Mouse (Mus musculus): ENCODE data around the gene Rpl36a. TPM values are rescaled to one million over a fixed set of nuclear protein-coding genes. Genes with fewer than 3 reads are reported as not detected.
A peak's percentile ranks its signal among the peaks of the same experiment; 100 is the strongest.

Rpl36a gene
- polyA plus RNA-seq, 1 experiment from 2014 or later, result 328 TPM

DNA sequence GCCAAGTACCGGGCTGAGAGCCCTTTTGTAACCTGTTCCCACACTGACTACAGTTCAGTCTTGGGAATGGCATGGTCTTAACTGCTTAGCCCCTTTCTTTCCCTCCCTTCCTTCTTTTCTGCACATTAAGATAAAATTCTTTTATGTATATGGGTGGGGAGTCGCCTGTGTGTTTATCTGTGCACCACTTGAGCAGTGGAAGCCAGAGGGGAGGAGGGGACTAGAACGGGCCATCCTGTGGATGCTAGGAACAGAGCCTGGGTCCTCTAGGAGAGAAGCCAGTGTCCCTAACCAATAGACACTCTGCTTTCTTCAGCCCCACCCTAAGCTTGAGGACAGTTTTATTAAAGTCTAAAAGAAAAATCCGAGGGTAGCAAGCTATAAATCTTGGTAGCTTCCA is 25.5 kb downstream of the Rpl36a start:
- H3K4me3 ChIP-seq, result no peak overlapping the region
- no peaks in the 10 kb centered on the region for H3K9me3 ChIP-seq (replicated peaks)
- peaks cover 9% of the 10 kb centered on the region for H3K36me3 ChIP-seq
- H3K27ac ChIP-seq (replicated peaks), result no peak overlapping the region
- WGBS, result 88% methylated on average over 4 of the region's 4 CpGs
- peaks cover 33% of the 10 kb centered on the region for H3K27me3 ChIP-seq (ENCODE audit: low read depth, poor library complexity, severe bottlenecking)
- H3K4me1 ChIP-seq, result peaks cover 11% of the 10 kb centered on the region
- DNase-seq (ENCODE audit: low spot score), result no peak

DNA sequence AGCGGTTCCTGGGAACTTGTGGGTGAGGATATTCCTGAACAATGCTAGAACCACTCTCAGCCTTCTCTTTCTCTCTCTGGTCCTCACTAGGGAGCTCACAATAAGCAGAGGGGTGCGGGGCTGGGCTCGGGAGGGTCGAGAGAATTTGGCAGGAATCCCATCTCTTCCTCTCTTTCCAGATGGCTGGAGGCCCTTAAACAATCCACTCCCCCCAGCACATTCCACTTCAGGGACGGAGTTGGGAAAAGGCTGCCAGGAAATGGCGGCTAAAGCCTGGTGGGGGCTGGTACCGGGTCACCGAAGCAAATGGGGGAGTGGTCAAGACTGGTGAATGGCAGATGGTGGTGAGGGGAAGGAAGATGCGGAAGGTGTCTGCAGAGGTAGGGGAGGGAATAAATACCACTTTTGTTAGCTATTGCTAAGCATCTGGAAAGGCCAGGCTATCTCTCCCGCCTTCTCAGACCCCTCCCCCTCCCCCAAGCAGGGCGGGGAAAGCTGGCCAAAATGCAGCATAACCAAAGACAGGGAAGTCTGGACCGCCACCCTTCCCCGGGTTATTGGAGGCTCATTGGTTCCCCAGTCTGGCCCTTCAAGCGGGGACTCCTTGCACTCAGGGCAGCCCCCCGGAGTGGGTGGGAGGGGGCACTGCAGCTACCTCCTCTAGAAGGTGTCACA is 27.0 kb downstream of the Rpl36a start:
- Histone ChIP-seq H3K36me3 (peaks cover 5% of the 10 kb centered on the region), H3K4me3 (peak overlapping the region; percentile 45), H3K9me3 (replicated peaks) (no peaks in the 10 kb centered on the region), H3K27ac (replicated peaks) (peak overlapping the region; percentile 86), H3K4me1 (peaks cover 11% of the 10 kb centered on the region), H3K27me3 (ENCODE audit: low read depth, poor library complexity, severe bottlenecking) (peaks cover 45% of the 10 kb centered on the region)
- WGBS, result 17% methylated on average over 15 of the region's 15 CpGs
- peak; percentile 67 for DNase-seq (ENCODE audit: low spot score)

DNA sequence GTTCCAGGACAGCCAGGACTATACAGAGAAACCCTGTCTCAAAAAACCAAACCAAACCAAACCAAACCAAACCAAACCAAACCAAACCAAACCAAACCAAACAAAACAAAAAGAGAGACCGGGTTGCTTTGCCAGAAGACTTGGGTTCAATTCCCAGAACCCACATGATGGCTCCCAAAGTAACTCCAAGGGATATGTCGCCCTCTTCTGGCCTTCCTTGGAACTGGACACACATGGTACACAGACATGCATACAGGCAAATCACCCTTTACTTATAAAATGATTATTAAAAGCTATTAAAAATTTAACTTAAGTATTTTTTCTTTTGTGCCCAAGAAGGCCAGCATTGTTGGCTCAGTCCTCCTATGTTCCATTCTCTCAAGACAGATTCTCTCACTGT is 28.9 kb downstream of the Rpl36a start:
- Histone ChIP-seq H3K4me3 (no peak overlapping the region), H3K36me3 (no peaks in the 10 kb centered on the region), H3K27me3 (ENCODE audit: low read depth, poor library complexity, severe bottlenecking) (peaks cover 59% of the 10 kb centered on the region), H3K9me3 (replicated peaks) (no peaks in the 10 kb centered on the region), H3K4me1 (peaks cover 13% of the 10 kb centered on the region), H3K27ac (replicated peaks) (no peak overlapping the region)
- WGBS, result 66% methylated on average over 2 of the region's 2 CpGs
- DNase-seq (ENCODE audit: low spot score), result no peak

DNA sequence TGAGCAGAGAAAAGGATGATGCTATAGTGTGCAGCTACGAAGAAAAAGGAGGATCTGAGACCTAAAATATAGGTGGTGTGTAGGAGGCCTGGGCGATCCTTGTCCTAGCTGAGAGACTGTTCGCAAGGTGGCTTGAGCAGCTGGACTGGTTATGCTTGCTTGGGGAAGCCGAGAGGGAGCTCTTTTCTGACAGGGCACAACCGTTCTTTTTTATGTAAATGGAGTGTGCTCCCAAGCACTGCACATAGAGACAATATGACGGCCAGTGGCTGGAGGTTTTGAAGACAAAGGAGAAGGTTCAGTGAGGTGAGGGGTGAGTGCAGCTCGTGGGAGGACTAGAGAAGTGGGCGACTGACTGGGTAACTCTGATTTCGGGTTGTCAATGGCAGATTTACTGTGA is 34.2 kb downstream of the Rpl36a start:
- Histone ChIP-seq H3K4me3 (peak overlapping the region; percentile 20; the same call in 1 of the 2 replicates), H3K4me1 (peaks cover 16% of the 10 kb centered on the region), H3K9me3 (replicated peaks) (no peaks in the 10 kb centered on the region), H3K27ac (replicated peaks) (peak overlapping the region; percentile 76), H3K36me3 (no peaks in the 10 kb centered on the region), H3K27me3 (ENCODE audit: low read depth, poor library complexity, severe bottlenecking) (peaks cover 84% of the 10 kb centered on the region)
- WGBS, result 37% methylated on average over 9 of the region's 9 CpGs
- DNase-seq (ENCODE audit: low spot score), result peak; percentile 30

DNA sequence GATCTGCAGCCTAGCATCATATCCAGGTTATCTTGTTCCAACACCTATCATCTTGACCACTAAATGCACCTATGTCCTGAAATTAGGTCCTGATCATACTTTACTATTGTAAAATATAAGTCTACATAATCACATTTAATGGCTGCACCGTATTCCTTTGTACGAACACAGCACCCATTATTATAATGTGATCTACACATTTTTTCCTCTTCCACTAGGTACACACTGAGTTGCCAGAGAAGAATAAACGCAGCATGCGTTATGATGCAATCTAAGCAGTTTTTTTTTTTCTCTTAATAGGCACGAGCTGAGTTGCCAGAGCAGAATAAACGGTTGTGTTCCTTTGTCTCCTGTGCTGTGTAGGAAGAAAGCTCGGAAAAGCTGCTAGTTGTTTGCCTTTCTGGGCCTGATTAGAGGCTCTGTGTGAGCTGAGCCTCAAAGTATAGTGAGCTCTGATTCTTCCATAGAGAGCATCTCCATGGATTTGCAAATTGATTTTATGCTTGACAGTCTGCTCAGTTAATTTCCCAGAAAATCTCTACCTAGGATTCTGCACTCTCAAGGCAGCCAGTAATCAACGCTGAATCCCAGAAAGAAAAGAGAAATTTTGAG is 34.9 kb downstream of the Rpl36a start:
- DNase-seq (ENCODE audit: low spot score), result no peak
- Histone ChIP-seq H3K36me3 (no peaks in the 10 kb centered on the region), H3K4me3 (no peak overlapping the region; the same call in 1 of the 2 replicates), H3K27ac (replicated peaks) (peak overlapping the region; percentile 76), H3K9me3 (replicated peaks) (no peaks in the 10 kb centered on the region), H3K4me1 (peaks cover 16% of the 10 kb centered on the region), H3K27me3 (ENCODE audit: low read depth, poor library complexity, severe bottlenecking) (peaks cover 78% of the 10 kb centered on the region)
- 42% methylated on average over 8 of the region's 8 CpGs for WGBS

DNA sequence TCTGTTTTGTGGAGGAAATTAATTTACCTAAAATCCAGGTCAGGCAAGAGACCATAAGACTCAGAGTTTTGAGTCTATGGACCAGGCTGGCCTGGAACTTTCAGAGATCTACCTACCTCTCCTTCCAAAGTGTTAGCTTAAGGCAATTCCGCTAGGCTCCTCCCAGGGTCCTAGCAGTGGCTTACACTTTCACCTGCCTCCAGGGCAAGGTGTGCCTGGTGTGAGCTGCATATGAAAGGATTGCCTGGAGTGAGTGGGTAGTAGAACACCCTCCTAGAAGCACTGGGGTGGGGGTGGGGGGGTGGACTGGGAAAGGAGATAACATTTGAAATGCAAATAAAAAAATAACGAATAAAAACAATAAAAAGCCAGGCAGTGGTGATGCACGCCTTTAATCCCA is 36.2 kb downstream of the Rpl36a start:
- Histone ChIP-seq H3K36me3 (no peaks in the 10 kb centered on the region), H3K27ac (replicated peaks) (no peak overlapping the region), H3K27me3 (ENCODE audit: low read depth, poor library complexity, severe bottlenecking) (peaks cover 78% of the 10 kb centered on the region), H3K4me3 (no peak overlapping the region), H3K9me3 (replicated peaks) (no peaks in the 10 kb centered on the region), H3K4me1 (peaks cover 16% of the 10 kb centered on the region)
- WGBS, result 84% methylated on average over 3 of the region's 3 CpGs
- DNase-seq (ENCODE audit: low spot score), result no peak

DNA sequence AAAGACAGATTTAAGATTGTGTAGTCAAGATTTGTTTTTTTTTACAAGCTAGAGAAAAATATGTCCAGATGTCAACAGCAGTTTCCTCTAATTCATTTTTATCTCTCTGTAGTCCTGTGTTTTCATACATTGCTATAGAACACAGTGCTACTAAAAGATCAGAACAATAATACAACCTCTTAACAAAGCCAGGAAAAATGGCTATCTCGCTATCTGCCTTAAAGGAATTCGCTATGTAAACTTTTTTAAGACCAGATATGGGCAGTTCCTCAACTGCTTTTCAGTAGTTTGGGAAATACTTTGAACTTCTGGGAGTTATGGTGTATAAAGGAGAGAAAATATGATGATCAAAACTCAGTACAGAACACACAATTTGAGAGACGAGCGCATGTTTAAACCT is 37.9 kb downstream of the Rpl36a start:
- no peaks in the 10 kb centered on the region for H3K9me3 ChIP-seq (replicated peaks)
- H3K36me3 ChIP-seq, result no peaks in the 10 kb centered on the region
- no peak for DNase-seq (ENCODE audit: low spot score)
- H3K4me3 ChIP-seq, result no peak overlapping the region
- H3K4me1 ChIP-seq, result peaks cover 16% of the 10 kb centered on the region
- peaks cover 72% of the 10 kb centered on the region for H3K27me3 ChIP-seq (ENCODE audit: low read depth, poor library complexity, severe bottlenecking)
- no peak overlapping the region for H3K27ac ChIP-seq (replicated peaks)
- 93% methylated on average over 4 of the region's 4 CpGs for WGBS

DNA sequence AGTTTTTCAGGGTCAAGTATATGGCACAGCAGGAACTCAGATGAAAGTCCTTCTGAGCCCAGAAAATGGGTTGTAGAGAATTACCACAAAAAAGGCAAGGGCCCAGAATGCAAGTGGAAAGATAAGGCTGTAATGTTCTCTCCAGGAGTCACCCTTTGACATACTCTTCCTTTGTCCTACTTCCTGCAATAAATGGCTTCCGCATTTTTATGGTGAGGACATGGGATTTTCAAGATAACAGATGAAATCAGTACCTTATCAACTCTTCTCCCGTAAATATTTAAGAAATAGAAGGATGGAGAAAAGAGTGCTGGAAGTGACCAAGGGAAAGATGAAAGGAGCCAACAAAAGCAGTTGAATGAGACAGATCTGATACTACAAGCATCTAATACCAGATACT is 42.7 kb downstream of the Rpl36a start:
- DNase-seq (ENCODE audit: low spot score), result no peak
- Histone ChIP-seq H3K4me1 (no peaks in the 10 kb centered on the region), H3K27ac (replicated peaks) (no peak overlapping the region), H3K27me3 (ENCODE audit: low read depth, poor library complexity, severe bottlenecking) (peaks cover 52% of the 10 kb centered on the region), H3K4me3 (no peak overlapping the region), H3K36me3 (no peaks in the 10 kb centered on the region), H3K9me3 (replicated peaks) (no peaks in the 10 kb centered on the region)
- WGBS, result 93% methylated on average over 2 of the region's 2 CpGs

DNA sequence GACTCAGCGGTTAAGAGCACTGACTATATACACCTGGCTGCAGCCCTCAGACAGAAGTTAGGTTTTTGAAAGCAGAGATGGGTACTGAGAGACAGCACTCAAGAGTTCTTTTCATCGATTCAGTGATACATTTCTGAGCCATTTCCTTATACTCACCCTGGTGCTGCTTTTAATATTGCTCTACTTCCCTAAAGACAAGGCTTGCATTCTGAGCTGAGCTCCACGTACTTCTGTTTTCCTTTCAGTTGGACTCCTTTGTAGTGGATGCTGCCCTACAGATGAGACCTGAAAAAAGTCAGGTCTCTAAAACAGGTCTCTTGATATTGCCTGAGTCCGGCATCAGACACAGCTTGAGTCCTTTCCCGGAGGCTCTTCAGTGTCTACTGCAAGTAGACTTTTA is 47.3 kb downstream of the Rpl36a start:
- no peaks in the 10 kb centered on the region for H3K9me3 ChIP-seq (replicated peaks)
- WGBS, result 84% methylated on average over 5 of the region's 5 CpGs
- DNase-seq (ENCODE audit: low spot score), result no peak
- no peak overlapping the region for H3K4me3 ChIP-seq
- no peak overlapping the region for H3K27ac ChIP-seq (replicated peaks)
- no peaks in the 10 kb centered on the region for H3K4me1 ChIP-seq
- no peaks in the 10 kb centered on the region for H3K36me3 ChIP-seq
- peaks cover 39% of the 10 kb centered on the region for H3K27me3 ChIP-seq (ENCODE audit: low read depth, poor library complexity, severe bottlenecking)

DNA sequence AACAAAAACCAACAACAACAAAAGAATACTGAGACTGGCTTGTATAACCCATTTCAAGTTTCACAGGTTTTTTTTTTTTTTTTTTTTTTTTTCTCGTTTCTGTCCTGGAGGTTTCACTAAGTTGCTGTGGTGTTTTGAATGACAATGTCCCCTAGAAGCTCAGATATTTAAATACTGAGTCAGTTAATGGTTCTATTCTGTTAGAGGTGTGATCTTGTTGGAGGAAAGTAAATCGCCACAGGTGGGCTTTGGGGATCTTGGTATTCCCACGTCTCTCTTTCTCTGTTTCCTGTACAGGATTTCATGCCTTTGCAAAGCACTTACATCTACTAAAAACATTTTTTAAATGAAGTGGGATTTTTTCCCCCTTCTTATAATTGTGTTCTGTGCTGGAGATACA is 49.7 kb downstream of the Rpl36a start:
- no peaks in the 10 kb centered on the region for H3K4me1 ChIP-seq
- H3K9me3 ChIP-seq (replicated peaks), result no peaks in the 10 kb centered on the region
- H3K27me3 ChIP-seq (ENCODE audit: low read depth, poor library complexity, severe bottlenecking), result peaks cover 39% of the 10 kb centered on the region
- WGBS, result 58% methylated on average over 3 of the region's 3 CpGs
- no peaks in the 10 kb centered on the region for H3K36me3 ChIP-seq
- no peak overlapping the region for H3K4me3 ChIP-seq
- H3K27ac ChIP-seq (replicated peaks), result no peak overlapping the region
- no peak for DNase-seq (ENCODE audit: low spot score)

DNA sequence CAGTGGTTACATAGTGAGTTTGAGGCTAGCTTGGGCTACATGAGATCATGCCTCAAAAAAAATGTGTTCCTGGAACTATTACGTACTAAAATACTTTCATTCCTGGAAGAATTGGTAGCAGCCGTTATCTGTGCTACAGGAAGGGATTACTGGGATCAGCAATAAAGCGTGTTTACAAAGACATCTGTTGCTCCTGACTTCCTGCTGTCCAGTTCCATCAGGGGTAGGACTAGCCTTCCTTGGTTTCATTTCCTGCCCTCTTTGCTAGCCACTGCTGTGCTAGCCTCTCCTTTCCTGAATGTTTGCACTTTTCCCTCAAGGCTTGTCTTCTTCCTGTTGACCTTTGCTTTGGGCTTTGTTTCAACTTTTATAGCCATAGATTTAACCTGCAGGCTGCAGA is 50.4 kb downstream of the Rpl36a start:
- 77% methylated on average over 3 of the region's 3 CpGs for WGBS
- H3K9me3 ChIP-seq (replicated peaks), result no peaks in the 10 kb centered on the region
- DNase-seq (ENCODE audit: low spot score), result no peak
- H3K4me3 ChIP-seq, result no peak overlapping the region
- H3K27ac ChIP-seq (replicated peaks), result no peak overlapping the region
- no peaks in the 10 kb centered on the region for H3K4me1 ChIP-seq
- H3K27me3 ChIP-seq (ENCODE audit: low read depth, poor library complexity, severe bottlenecking), result peaks cover 44% of the 10 kb centered on the region
- H3K36me3 ChIP-seq, result no peaks in the 10 kb centered on the region
